Mouse (Mus musculus) G1E (cell line): ENCODE measurements around the gene 4931414P19Rik.

ENCODE experiments used
- CTCF ChIP-seq: IDR thresholded peaks from 2 replicates; pipeline ENCODE4 v1.5.1; 2012; ENCODE audit warnings: low read depth, low read length, inconsistent platforms, mixed read lengths
- GATA1 ChIP-seq: IDR thresholded peaks from 2 replicates; pipeline ENCODE4 v1.6.1; 2012; ENCODE audit warnings: borderline replicate concordance, low read length, inconsistent platforms, mixed read lengths
- GATA2 ChIP-seq: IDR thresholded peaks from 2 replicates; pipeline ENCODE4 v1.6.1; 2012; ENCODE audit warnings: low read depth, low read length, inconsistent platforms, borderline replicate concordance
- POLR2AphosphoS5 ChIP-seq: IDR thresholded peaks from 2 replicates; pipeline ENCODE4 v1.6.1; 2012; ENCODE audit warnings: low read depth, low read length, inconsistent platforms; ENCODE audit not compliant: insufficient replicate concordance

DNA sequence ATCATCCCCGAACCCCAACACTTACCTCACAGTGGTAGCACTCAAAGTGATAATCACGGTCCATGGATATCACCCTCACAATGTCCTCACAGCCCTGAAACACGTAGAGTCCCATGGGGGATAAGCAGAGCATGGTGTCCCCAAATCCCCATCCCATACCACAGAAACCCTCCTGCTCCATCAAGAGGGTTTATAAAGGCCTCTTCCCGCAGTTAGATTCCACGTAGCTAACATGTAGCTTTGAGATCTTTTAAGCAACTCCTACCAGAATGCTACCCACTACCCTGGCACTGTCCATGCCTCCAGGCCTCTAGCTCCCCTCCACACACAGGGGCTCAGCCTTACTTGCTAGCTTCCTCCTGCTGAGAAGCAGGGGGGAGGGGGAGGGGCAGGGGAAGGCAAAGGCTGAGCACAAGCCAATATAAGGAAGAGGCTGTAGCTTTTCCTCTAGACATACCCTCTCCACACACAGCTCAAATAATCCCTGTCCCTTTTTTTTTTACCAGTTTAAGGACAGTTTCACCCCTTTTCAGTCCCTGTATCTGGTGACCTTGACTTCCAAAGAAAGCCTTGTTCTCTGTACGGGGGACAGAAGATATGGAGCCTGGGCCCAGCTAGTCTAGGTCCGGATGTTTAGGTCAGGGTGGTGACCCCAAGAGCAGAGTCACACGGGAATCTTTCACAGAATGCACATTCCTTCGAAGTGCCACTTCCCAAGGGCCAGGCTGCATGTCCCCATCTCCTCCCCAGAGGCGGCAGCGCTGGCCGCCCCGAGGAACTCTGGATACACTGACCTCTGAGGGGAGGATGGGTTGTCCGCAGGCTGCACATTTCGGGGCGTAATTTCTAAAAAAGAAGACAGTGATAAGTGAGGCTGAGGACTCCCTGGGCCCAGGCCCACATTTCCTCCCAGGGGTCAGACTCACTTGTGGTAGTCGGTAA, 36.1 kb downstream of the 4931414P19Rik start:
- TF ChIP-seq CTCF (no peak), POLR2AphosphoS5 (no peak), GATA1 (no peak), GATA2 (no peak)
